Mouse (Mus musculus): ENCODE data around the gene Rrm2. TPM values are rescaled to one million over a fixed set of nuclear protein-coding genes. Genes with fewer than 3 reads are reported as not detected.
A peak's percentile ranks its signal among the peaks of the same experiment; 100 is the strongest.
"Not testable (repeated sequence)": the region's sequence is repeated elsewhere in the genome, so short reads cannot be mapped to it uniquely, and the experiment has no call there.

Gene Rrm2
- polyA plus RNA-seq, 1 experiment from 2014 or later = 147 TPM

- no peaks in the 10 kb centered on the region for H3K27me3 ChIP-seq (replicated peaks; ENCODE audit: control insufficient read depth, insufficient read depth, low read length)
- 69% methylated on average over 2 of the region's 2 CpGs for WGBS
Observed at GRCm38 (mm10) chr12:24736956-24737355, 28.9 kb downstream of the Rrm2 start.

DNA sequence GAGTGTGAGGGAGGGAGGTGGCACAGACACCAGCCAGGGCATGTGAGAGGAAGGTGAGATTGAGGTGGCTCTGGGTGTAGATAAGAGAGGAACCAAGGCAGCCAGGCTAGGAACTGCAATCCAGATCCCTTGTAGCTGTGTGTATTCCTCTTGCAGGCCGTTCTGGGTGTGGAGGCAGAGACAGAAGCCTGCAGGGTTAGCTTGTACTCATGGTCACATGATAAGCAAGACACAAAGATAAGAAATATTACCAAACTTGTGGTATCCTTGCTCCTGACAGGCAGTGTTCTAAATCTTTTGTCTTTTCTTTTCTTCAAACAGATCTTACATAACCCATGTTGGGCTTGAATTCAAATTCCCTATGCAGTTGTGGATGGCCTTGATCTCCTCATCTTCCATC is 31.9 kb downstream of the Rrm2 start:
- no peak overlapping the region for H3K9ac ChIP-seq (ENCODE audit: low read depth, low read length)
- no peaks in the 10 kb centered on the region for H3K9me3 ChIP-seq (ENCODE audit: control insufficient read depth, low read length)
- H3K36me3 ChIP-seq (ENCODE audit: control insufficient read depth, insufficient read depth, low read length) = no peaks in the 10 kb centered on the region
- no peaks in the 10 kb centered on the region for H3K4me1 ChIP-seq (ENCODE audit: control insufficient read depth, insufficient read depth, low read length)
- no peaks in the 10 kb centered on the region for H3K27me3 ChIP-seq (replicated peaks; ENCODE audit: control insufficient read depth, insufficient read depth, low read length)
- no peak overlapping the region for H3K4me3 ChIP-seq (ENCODE audit: low read length)
- no peak overlapping the region for H3K27ac ChIP-seq (ENCODE audit: low read length)
- no peak overlapping the region for H3K4me2 ChIP-seq (ENCODE audit: low read depth, low read length)
- no peak for ATAC-seq
- 32% methylated on average over 1 of the region's 1 CpGs for WGBS

More at GRCm38 (mm10) chr12:24736956-24737355, 28.9 kb downstream of the Rrm2 start:
- H3K4me3 ChIP-seq (ENCODE audit: low read length) = no peak overlapping the region
- no peak overlapping the region for H3K4me2 ChIP-seq (ENCODE audit: low read depth, low read length)
- H3K36me3 ChIP-seq (ENCODE audit: control insufficient read depth, insufficient read depth, low read length) = no peaks in the 10 kb centered on the region
- no peak overlapping the region for H3K9ac ChIP-seq (ENCODE audit: low read depth, low read length)
- no peak overlapping the region for H3K27ac ChIP-seq (ENCODE audit: low read length)
- no peaks in the 10 kb centered on the region for H3K4me1 ChIP-seq (ENCODE audit: control insufficient read depth, insufficient read depth, low read length)
- no peaks in the 10 kb centered on the region for H3K9me3 ChIP-seq (ENCODE audit: control insufficient read depth, low read length)
- no peak for ATAC-seq

- H3K4me3 ChIP-seq (ENCODE audit: low read length); H3K4me2 ChIP-seq (ENCODE audit: low read depth, low read length); H3K9ac ChIP-seq (ENCODE audit: low read depth, low read length); H3K27ac ChIP-seq (ENCODE audit: low read length); H3K9me3 ChIP-seq (ENCODE audit: control insufficient read depth, low read length); H3K27me3 ChIP-seq (replicated peaks; ENCODE audit: control insufficient read depth, insufficient read depth, low read length); ATAC-seq; H3K4me1 ChIP-seq (ENCODE audit: control insufficient read depth, insufficient read depth, low read length); H3K36me3 ChIP-seq (ENCODE audit: control insufficient read depth, insufficient read depth, low read length): not testable (repeated sequence)
- WGBS = 65% methylated on average over 6 of the region's 6 CpGs
Observed at GRCm38 (mm10) chr12:24741535-24741934, 33.5 kb downstream of the Rrm2 start.

DNA sequence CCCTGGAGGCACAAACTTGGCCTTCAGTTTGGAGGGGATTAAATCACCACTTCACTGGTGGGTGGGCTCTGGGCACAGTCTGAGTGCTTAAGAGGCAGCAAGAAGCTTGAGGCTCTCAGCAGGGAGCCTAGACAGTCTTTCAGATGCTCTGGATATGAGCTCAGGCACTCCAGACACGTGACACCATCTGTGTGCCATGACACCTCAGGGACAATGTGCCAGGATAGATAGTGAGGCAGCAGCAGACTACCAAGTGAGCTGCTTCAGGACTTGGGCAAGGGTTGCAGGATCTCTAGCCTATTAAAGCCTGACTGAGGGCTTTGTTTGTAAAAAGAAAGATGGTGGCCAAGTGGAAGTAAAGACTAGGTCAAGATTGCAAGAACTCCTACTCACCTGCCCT is 36.3 kb downstream of the Rrm2 start:
- H3K4me3 ChIP-seq (ENCODE audit: low read length) = no peak overlapping the region
- ATAC-seq = no peak
- H3K4me1 ChIP-seq (ENCODE audit: control insufficient read depth, insufficient read depth, low read length) = no peaks in the 10 kb centered on the region
- 58% methylated on average over 1 of the region's 1 CpGs for WGBS
- H3K36me3 ChIP-seq (ENCODE audit: control insufficient read depth, insufficient read depth, low read length) = no peaks in the 10 kb centered on the region
- H3K9me3 ChIP-seq (ENCODE audit: control insufficient read depth, low read length) = no peaks in the 10 kb centered on the region
- no peaks in the 10 kb centered on the region for H3K27me3 ChIP-seq (replicated peaks; ENCODE audit: control insufficient read depth, insufficient read depth, low read length)
- H3K27ac ChIP-seq (ENCODE audit: low read length) = no peak overlapping the region
- no peak overlapping the region for H3K9ac ChIP-seq (ENCODE audit: low read depth, low read length)
- H3K4me2 ChIP-seq (ENCODE audit: low read depth, low read length) = no peak overlapping the region

DNA sequence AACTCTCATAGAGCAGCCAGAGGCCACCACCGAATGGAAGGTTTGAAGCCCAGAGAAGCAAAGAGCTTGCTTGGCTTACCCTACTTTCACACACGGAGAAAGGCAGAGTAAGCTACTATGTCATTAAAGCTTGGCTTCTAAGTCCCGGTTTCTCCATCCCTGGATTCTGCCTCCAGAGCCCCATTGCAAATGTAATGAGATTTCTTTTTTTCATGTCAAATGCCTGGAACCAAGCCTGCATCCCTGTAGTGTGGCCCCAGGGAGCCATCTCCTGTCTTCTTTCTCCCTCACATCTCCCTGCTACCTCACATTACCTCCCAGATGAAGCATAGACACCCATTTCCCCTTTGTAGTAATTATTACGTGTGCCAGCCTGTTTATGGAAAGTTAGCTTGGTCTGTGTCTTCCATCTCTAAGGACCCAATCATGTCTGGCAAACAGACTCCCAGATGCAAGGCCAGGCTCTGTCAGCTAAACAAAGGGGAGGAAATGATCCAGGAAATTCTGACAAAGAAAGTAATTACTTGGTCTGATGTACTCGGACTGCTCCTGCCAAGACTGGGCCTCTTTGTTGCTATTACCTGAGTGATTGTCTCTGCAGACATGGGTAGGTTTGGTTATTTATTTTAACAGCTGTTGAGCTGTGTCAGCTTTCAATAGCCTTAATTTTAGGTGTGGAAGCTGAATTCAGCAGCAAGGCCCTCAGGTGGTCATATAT is 38.7 kb downstream of the Rrm2 start:
- H3K4me3 ChIP-seq (ENCODE audit: low read length) = no peak overlapping the region
- peak; percentile 42; the same call in 1 of the 2 replicates for ATAC-seq
- no peak overlapping the region for H3K4me2 ChIP-seq (ENCODE audit: low read depth, low read length)
- H3K4me1 ChIP-seq (ENCODE audit: control insufficient read depth, insufficient read depth, low read length) = no peaks in the 10 kb centered on the region
- H3K27ac ChIP-seq (ENCODE audit: low read length) = no peak overlapping the region
- H3K9ac ChIP-seq (ENCODE audit: low read depth, low read length) = no peak overlapping the region
- 45% methylated on average over 5 of the region's 5 CpGs for WGBS
- H3K27me3 ChIP-seq (replicated peaks; ENCODE audit: control insufficient read depth, insufficient read depth, low read length) = no peaks in the 10 kb centered on the region
- H3K36me3 ChIP-seq (ENCODE audit: control insufficient read depth, insufficient read depth, low read length) = no peaks in the 10 kb centered on the region
- no peaks in the 10 kb centered on the region for H3K9me3 ChIP-seq (ENCODE audit: control insufficient read depth, low read length)

DNA sequence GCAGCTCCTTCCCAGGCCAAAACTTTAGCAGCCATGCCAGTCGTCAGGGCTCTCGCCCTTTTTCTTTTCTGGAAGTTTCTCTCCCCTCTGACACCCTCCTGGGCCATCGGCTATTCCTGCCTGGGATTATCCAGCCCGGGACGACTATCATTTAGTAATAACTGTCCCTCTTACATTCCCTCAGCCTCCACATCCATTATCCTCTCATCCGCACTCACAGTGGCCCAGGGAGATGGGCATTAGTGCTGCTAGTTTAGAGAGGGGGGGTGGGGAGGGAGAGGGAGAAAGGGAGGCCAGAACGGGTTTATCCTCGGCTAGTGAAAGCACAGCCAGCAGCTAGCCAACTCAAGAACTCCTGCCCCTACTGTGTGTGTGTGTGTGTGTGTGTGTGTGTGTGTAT is 39.3 kb downstream of the Rrm2 start:
- ATAC-seq = no peak
- no peaks in the 10 kb centered on the region for H3K9me3 ChIP-seq (ENCODE audit: control insufficient read depth, low read length)
- no peak overlapping the region for H3K4me3 ChIP-seq (ENCODE audit: low read length)
- WGBS = 65% methylated on average over 8 of the region's 8 CpGs
- no peaks in the 10 kb centered on the region for H3K27me3 ChIP-seq (replicated peaks; ENCODE audit: control insufficient read depth, insufficient read depth, low read length)
- H3K4me2 ChIP-seq (ENCODE audit: low read depth, low read length) = no peak overlapping the region
- H3K9ac ChIP-seq (ENCODE audit: low read depth, low read length) = no peak overlapping the region
- H3K4me1 ChIP-seq (ENCODE audit: control insufficient read depth, insufficient read depth, low read length) = no peaks in the 10 kb centered on the region
- H3K36me3 ChIP-seq (ENCODE audit: control insufficient read depth, insufficient read depth, low read length) = no peaks in the 10 kb centered on the region
- H3K27ac ChIP-seq (ENCODE audit: low read length) = no peak overlapping the region

GRCm38 (mm10) chr12:24750521-24750920 is 42.5 kb downstream of the Rrm2 start:
- no peaks in the 10 kb centered on the region for H3K4me1 ChIP-seq (ENCODE audit: control insufficient read depth, insufficient read depth, low read length)
- H3K9ac ChIP-seq (ENCODE audit: low read depth, low read length) = no peak overlapping the region
- 86% methylated on average over 6 of the region's 6 CpGs for WGBS
- H3K9me3 ChIP-seq (ENCODE audit: control insufficient read depth, low read length) = no peaks in the 10 kb centered on the region
- no peak for ATAC-seq
- H3K36me3 ChIP-seq (ENCODE audit: control insufficient read depth, insufficient read depth, low read length) = no peaks in the 10 kb centered on the region
- H3K27ac ChIP-seq (ENCODE audit: low read length) = no peak overlapping the region
- H3K4me2 ChIP-seq (ENCODE audit: low read depth, low read length) = no peak overlapping the region
- H3K4me3 ChIP-seq (ENCODE audit: low read length) = no peak overlapping the region
- H3K27me3 ChIP-seq (replicated peaks; ENCODE audit: control insufficient read depth, insufficient read depth, low read length) = no peaks in the 10 kb centered on the region

DNA sequence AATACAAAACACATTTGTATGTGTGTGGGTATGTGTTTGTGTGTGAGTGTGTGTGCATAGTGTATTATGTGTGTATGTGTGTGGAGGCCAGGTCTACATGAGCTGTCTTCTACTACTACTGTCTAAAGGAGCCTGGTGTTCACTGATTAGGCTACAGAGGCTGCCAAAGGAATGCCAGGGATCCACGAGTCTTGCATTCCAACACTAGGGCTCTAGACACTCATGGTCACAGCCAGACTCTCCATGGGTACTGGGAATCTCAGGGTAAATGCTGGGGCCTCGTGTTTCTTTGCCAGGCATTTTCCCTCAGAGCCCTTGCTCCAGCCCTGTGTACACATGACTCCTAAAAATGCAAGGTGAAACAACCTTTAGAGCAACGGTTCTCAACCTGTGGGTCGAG is 45.6 kb downstream of the Rrm2 start:
- Histone ChIP-seq H3K27ac (ENCODE audit: low read length) (no peak overlapping the region), H3K36me3 (ENCODE audit: control insufficient read depth, insufficient read depth, low read length) (no peaks in the 10 kb centered on the region), H3K4me2 (ENCODE audit: low read depth, low read length) (no peak overlapping the region), H3K4me3 (ENCODE audit: low read length) (no peak overlapping the region), H3K9me3 (ENCODE audit: control insufficient read depth, low read length) (no peaks in the 10 kb centered on the region), H3K9ac (ENCODE audit: low read depth, low read length) (no peak overlapping the region), H3K4me1 (ENCODE audit: control insufficient read depth, insufficient read depth, low read length) (peaks cover 3% of the 10 kb centered on the region; the same call in 1 of the 2 replicates), H3K27me3 (replicated peaks; ENCODE audit: control insufficient read depth, insufficient read depth, low read length) (no peaks in the 10 kb centered on the region)
- WGBS = 76% methylated on average over 4 of the region's 4 CpGs
- ATAC-seq = no peak

DNA sequence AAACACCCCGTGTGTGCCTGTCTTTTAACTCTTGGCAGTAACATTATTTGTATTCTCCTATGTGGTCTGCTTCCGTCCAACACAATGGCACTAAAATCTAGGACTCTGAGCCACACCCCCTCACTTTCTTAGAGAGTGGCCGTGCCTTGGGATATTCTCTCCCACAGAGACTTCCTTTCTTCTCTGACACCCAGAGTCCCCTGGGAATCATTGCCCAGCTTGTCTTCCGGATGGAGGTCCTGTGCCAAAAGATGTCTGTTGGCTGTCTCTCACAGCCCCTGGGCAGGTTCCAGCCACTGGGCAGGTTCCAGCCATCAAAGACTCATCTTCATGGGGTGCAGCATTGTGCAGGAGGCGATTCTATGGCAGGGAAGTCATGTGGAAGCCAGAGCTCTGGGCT is 46.7 kb downstream of the Rrm2 start:
- no peak for ATAC-seq
- Histone ChIP-seq H3K36me3 (ENCODE audit: control insufficient read depth, insufficient read depth, low read length) (no peaks in the 10 kb centered on the region), H3K4me2 (ENCODE audit: low read depth, low read length) (no peak overlapping the region), H3K27me3 (replicated peaks; ENCODE audit: control insufficient read depth, insufficient read depth, low read length) (no peaks in the 10 kb centered on the region), H3K9me3 (ENCODE audit: control insufficient read depth, low read length) (no peaks in the 10 kb centered on the region), H3K4me3 (ENCODE audit: low read length) (no peak overlapping the region), H3K9ac (ENCODE audit: low read depth, low read length) (no peak overlapping the region), H3K27ac (ENCODE audit: low read length) (no peak overlapping the region), H3K4me1 (ENCODE audit: control insufficient read depth, insufficient read depth, low read length) (peaks cover 3% of the 10 kb centered on the region; the same call in 1 of the 2 replicates)
- 56% methylated on average over 5 of the region's 5 CpGs for WGBS

DNA sequence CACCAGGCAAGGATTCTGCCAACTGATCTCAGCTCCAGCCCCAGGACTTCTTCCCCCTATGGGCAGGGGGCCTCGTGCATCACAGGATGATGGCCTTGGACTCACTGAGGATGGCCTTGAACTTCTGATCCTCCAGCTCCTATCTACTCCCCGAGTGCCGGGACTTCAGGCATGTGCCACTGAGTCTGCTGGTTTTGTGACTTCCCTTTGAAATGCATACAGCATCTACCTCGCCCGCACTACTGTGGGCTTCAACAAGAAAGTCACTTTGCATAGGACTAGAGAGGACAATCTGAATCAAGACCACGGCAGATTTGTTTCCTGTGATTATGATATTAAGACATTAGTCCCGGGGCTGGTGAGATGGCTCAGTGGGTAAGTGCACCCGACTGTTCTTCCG is 47.4 kb downstream of the Rrm2 start:
- Histone ChIP-seq H3K27me3 (replicated peaks; ENCODE audit: control insufficient read depth, insufficient read depth, low read length) (no peaks in the 10 kb centered on the region), H3K9ac (ENCODE audit: low read depth, low read length) (no peak overlapping the region), H3K4me3 (ENCODE audit: low read length) (no peak overlapping the region), H3K4me1 (ENCODE audit: control insufficient read depth, insufficient read depth, low read length) (peaks cover 3% of the 10 kb centered on the region; the same call in 1 of the 2 replicates), H3K27ac (ENCODE audit: low read length) (no peak overlapping the region), H3K9me3 (ENCODE audit: control insufficient read depth, low read length) (no peaks in the 10 kb centered on the region), H3K4me2 (ENCODE audit: low read depth, low read length) (no peak overlapping the region), H3K36me3 (ENCODE audit: control insufficient read depth, insufficient read depth, low read length) (no peaks in the 10 kb centered on the region)
- 87% methylated on average over 9 of the region's 9 CpGs for WGBS
- ATAC-seq = no peak

Measured in intestine, embryonic 16.5 days (tissue).